Mouse (Mus musculus): ENCODE measurements around the gene Hes6.
A peak's percentile ranks its signal among the peaks of the same experiment; 100 is the strongest.

Hes6 gene

DNA sequence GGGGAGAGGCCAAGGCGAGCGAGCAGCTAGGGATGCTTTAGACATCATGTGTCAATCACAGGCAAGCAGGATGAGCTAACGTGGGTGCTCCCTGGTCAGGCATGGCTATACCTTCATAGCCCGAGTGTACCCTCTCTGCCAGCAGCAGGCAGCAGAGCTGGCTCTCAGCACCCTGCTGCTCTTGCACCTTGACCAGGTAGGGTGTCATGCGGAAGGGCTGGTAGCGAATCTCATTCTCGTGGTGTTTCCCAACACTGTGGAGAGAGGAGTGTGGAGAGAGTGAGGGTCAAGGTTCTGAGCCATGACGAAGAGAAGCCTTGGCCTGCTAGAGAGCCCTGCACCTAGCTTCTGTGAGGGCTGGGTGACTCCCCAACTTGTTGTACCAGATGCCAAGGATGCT lies 25.9 kb upstream of the Hes6 start:
- DNase-seq = no peak

DNA sequence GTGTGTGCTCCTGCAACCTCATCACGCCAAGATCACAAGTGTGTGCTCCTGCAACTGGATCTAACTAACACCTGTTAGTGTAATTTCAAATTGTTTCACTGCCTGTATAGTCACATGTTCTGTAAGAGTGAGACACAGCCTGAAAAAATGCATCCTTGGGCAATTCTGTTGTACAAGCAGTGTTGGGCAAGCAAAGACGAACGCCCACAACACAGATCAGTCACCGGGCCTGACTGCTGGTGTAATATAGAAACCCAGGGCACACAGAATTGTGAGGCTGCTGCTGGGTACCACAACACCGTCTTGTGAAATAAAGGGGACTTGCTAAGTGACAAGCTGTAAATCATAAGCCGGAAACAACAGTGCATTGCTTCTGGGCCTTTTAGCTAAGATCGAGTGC lies 23.7 kb upstream of the Hes6 start:
- no peak for DNase-seq

DNA sequence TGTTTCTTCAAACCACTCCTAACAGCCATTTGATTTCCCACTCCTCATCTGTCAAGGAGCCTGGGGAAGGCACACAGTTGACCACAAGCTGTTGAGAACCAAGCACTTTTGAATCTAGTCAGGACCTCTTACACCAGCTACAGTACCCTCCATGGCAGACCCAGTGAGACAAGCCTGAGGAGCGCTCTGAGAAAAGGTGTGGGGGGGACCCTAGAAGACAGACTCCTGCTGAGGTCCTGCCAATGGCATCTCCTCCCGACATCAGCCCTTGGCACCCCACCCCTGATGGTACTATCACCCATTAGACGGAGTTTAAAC lies 23.2 kb upstream of the Hes6 start:
- DNase-seq = no peak

DNA sequence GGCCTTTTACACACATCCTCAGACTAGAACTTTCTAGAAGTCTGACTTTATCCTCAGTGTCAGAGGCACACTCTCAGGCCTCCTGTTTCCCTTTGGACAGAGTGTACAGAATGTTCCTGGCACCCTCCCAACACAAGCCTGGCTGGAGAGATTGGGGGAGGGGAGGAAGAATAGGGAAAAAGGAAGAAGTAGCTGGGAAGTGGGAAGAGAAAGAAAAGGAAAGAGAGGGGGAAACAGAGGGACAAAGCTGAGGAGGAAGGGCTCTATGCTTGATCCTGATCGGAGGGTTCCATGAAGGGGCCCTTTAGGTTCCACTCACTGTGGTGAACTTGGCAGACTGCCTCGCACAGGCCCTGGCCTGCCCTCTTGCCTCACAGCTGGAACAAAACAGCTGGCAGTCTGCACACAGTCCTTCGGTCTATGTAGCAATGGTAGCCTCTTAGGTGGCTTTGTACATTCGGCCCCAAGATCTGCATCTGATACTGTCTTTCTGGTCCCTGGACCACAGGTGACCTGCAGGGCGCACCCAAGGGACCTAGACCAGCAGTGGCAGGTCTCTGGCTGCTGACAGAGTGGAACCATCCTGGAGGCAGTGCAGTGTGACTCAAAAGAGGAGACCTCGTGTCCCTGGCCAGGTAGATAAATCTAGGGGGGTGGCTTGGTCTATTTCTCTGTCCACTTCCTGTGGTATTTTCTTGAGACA lies 22.7 kb upstream of the Hes6 start:
- DNase-seq = no peak

DNA sequence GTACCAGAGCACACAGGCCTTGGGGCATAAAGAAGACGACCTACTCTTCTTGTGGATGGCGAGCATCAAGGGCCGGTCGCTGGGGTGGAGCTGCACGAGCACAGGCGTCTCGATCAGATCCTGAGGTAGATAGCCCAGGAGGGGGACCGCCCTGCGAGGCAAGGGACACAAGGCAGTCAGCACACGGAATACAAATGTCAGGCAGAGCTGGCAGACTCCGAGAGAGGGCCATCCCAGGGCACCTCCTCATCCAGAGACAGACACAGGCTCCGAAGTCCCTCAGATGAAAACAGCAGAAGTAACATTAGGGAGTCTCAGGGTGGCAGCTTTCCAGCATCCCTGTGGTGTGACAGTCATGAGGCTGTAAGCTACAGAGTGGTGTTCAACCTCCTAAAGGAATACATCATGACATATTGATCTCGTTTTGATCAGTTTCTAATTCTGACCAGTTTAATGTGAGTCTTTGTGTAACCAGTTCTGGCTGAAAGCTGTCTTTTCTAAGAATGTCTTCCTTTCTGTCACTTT lies 21.8 kb upstream of the Hes6 start:
- no peak for DNase-seq

DNA sequence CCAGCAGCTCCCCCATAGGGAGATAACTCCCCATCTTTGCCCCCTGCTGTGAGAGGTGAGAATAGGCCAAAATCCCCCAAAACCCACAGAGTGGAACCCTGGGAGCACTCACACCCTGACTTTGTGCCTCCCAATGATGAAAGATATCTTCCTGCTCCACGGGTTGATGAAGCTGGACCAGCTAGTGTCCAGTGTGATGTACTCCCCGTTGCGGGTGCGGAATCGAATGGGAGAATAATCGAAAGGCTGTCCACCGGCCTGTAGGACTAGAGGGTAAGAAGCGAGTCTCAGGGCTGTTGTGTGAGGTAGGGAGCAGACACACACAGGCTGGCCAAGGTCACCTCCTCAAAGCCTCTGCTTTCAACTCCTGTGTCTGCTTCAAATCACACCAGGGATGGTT lies 21.1 kb upstream of the Hes6 start:
- DNase-seq = no peak

DNA sequence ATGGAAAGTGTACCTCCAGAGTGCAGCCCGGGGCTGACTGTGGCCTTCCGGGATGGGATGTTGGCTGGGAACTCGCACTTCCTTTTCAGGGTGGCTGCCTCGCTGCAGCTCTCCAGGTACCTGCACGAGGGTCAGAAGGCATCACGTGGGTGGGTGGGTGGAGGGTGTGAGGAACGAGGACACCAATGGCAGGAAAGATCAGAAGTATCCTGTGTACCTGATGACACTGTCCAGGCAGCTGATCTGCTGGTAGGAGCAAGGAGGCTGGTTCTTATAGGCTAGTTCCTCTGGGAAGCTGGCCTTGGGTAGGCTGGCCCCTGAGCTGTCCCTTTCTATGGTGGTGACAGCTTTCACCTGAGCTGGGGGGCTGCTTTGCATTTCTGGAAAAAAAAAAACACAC lies 16.9 kb upstream of the Hes6 start:
- DNase-seq = no peak

DNA sequence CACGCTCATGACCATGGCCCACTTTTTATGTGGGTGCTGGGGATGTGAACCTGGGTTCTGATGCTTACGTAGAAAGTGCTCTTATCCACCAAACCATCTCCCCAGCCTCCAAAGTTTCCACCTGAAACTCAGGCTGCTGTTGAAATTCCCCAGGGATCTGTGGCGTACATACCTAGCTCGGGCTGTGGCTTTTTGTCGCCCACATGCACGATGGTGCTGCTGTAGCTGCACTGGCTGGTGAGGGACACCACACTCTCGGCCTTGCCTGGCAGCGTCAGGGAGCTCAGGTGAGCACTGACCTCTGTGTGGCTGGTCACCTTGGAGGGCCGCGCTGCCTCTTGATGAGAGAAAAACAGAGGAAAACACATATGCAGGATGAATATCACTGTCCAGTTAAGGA lies 15.4 kb upstream of the Hes6 start:
- no peak for DNase-seq

DNA sequence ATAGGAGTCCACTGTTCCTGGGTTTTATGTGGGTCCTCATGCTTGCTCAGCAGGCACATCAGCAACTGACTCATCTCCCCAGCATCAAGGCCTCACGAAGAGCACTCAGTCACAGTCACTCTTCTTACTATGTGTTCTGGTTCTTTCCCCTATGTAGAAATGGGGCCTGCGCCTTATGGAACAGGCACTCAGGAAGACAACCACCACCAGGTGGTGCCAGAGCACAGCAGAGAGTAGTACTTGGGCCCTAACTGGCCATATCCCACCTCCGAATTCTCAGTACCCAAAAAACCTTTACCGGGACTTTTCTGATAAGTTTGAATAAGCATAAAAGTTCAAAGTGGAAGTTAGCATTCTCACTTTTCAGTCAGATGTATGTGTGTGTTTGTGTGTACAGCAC lies 14.8 kb upstream of the Hes6 start:
- DNase-seq = peak; percentile 82 to 84

DNA sequence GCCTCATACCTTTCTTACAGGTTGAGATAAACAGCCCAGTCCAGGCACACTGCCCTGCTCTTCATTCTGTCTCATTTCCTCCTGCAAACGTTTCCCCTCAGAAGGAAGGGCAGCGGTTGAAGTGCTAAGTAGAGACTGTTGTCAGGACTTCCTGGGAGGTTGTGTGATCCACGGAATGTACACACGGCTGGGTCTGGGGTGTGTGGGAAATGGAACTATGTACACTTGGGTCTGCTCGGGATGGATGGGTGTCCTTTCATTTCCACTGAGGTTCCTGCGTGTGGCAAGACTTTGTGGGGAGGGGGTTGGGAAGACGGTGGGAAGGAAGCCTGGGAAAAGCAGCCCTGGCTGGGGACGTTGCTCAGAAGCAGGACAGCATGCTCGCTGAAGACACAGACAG lies 12.6 kb upstream of the Hes6 start:
- no peak for DNase-seq

DNA sequence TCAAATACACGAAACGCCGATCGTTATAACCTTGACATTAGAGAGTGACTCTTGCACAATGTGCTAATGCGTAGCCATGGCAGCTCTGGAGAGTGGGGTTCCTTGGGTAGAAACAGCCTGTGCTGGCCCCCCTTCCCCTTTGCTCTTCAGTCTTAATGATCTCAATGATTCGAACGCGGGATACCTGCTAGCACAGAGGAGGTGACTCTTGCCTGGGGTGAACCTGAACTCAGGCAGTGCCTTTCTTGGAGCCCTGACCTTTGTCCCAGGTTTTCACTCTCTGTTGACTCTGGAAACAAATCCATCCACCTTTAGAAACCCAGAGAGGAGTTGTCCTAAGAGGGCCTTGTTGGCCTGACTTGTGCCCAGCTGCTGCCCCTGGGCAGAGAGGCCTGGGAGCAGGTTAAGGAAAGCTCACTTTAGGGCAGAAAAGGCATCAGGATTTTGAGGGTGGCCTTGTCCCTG lies 6.8 kb upstream of the Hes6 start:
- DNase-seq = no peak

DNA sequence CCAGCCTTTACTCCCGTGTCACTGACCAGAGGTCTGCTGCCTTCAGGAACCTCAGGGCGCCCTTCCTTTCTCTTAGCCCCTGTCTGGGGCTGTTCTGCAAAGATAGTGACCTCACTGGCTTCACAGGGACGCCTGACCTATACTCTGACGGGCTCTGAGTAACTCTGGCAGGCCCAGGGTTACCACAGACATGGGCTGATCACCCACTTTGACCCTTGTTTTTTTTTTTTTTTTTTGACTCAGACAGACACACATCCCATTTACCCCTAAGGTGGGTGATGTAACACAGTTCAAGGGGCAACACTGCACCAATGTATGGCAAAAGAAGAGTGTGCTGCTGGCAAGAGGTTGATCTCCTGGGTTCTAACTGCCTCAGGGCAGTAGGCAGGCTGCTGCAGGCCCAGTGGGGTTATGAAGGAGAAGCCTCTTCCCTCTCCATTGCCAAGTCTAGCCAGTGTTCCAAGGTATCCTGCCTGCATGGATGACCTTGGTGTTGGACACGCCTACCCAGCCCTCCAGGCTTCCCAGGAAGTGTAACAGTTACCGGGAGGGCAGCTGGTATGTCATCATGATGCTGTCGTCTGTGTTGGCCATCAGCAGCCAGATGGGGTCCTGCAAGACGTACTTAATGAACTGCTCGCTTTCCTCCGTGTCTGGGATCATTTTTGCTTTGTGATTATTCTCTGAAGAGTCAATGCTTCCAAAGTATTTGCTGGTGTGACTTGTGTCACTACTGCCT lies 6.2 kb upstream of the Hes6 start:
- no peak for DNase-seq

DNA sequence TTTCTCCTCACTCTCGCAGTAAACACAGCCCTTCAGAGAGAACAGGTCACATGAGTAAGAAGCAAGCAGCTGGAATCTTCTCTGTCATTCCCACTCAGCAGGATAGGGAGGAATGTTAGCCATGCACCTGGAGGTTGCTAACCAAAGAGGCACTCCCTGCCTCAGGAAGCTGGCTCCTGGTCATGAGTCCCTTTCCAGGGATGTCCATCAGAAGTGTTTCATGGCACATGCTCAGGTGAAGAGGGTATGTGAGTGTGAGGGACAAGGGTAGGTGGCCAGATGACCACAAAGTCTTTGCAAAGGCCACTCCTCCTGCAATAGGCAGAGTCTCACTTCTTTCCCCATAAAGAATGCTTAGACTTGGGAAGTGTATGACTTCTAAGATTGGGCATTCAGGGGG lies 4.2 kb upstream of the Hes6 start:
- DNase-seq = no peak

DNA sequence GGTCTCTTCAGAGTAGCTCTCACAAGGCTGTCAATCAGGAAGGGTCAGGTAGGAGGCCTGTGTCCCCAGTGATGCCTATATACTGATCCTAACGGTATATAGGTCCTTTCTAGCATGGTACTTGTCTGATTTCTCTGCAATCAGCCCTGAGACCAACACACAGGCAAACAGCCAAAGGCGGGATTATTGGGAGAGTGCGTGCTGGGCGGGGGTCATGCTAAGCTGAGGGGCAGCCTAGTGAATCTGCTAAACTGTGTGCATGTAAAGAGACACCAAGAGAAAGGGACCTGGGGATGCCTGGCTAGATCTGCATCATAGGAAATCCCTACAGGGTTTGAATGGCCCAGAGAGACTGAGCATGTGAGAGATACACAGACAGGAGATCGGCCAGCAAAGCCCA lies 1.5 kb upstream of the Hes6 start:
- DNase-seq = no peak

DNA sequence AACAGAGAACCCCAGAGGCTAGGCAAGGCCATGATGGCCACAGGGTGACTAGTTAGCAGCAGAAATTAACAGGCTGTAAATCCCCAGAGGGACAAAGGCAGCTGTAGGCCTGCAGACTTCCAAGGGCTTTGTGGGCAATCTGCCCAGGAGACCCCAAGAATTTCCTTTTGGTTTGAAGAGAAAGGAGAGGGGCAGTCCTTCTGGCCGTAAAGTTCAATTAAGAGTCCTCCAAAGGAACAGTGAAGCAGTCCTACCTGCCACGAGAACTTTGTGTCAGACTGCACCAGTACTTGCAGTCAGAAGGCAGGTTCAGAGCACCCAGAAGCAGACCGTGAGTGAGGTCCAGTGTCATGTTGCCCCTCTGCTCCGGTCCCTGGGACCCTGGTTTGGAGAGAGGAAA lies 1.1 kb upstream of the Hes6 start:
- DNase-seq = no peak

DNA sequence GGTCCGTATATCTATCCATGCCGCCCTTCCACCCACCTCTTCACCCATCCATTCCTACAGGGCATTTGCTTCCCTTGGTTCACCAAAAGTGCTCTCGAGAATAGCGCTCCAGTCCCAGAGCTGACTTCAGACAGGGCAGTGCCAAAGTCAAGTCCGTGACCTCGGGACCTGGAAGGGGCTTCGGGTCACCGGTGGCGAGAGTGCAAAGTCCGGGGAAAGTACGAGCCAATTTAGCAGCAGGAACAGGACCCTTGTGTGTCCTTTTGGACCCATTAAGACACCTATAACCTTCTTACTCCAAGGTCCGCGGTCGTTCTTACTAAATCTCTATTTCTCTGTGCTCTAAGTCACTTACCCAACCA lies 321 bp downstream of the Hes6 start:
- no peak for DNase-seq

DNA sequence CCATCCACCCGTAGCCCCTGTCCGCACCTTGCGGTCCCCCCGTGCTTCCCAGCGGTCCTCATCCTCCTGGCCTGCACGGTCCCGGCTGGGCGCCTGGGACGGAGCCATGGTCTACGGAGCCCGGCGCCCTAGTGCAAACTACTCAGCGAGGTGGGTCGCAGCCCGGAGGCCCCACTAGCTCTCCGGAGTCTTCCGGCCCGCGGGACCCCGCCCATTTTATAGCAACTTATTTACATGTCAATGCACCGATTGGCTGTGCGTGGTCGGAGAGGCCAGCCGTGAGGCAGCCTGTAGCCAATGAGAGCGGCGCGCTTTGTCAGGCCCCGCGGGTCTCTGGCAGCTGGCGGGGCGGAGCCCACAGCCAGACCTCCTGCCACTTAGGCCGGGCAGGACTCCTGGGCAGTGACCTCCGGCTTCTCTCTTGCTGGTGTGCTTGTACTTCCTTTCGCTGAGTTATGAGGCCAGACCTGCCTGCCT lies 770 bp downstream of the Hes6 start:
- peak; percentile 91 to 92 for DNase-seq

DNA sequence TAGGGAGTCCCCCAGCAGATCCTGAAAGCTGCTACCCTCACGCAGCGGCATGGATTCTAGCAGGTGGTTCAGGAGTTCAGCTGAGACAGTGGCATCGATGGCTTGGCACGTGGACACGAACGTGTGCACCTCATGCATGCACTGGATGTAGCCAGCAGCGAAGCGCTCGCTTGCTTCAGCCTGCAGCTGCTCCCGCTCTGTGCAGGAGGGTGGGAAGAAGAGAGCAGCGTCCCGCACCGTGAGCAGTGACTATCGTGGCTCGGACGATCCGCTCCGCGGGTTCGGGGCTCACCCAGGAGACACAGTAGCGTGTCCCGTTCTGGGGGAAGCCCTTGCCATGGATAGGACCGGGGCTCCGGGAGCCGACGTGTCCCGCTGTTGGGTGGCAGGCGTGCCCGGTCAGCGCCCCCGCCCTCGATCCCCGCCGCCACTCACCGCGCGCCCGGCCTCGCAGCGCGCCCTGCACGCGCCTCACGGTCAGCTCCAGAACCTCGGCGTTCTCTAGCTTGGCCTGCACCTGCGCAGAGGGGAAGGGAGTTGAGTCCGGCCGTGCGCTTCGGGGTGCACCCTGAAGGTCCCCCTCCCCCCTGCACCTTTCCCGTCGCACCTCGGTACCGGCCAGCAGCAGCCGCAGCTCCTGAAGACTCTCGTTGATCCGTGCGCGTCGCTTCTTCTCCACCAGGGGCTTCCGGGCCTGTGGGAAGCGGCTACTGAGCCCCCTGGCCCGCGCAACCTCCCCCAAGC lies 1.4 kb downstream of the Hes6 start:
- peak in 1 of 2 experiments; percentile 19 for DNase-seq

DNA sequence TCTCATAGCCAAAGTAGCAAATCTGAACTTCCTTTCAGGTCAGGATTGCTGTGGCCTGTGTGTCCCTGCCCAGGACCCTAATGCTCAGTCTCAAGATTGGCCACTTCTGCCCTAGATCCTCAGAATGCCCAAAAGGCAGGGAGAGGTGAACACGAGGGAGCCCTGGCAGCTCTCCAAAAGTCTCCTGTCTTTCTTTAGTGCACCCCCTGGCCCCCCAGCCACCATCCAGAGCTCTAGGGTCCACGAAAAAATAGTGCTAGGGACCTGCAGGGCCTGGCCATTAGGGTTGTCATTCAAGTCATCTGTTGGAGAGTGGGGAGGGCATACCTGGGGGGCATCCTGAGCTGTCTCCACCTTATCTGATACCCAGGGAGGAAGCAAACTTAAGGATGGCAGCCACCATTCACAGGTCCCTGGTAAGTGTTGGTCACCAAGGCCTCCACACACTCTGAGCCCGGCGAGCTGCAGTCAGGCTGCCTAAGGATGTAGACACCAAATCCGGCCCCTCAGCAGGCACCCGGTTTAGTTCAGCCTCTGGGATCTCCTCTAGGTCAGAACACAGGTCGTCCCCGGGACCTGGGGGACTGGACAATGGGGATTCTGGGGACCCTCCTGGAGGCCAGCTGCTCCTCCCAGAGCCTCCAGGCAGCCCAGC lies 2.1 kb downstream of the Hes6 start:
- DNase-seq = no peak

DNA sequence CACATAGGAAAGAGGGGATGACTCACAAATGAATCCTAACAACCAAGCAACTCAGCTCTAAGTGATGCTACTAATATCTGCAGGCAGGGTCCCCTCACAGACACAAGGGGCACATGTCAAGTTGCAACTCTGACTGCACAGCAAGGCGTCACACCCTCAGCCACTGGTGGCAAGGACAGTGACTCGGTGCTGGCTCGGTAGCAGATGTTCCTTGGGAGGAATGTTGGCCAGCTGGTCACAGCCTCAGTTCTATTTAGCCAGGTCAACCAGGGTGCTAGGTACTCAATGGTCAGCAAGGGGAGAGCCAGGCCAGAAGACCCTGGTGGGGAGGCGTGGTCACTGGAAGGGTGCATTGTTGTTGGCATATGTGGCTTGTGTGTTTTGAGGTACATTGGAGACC lies 6.0 kb downstream of the Hes6 start:
- no peak for DNase-seq

DNA sequence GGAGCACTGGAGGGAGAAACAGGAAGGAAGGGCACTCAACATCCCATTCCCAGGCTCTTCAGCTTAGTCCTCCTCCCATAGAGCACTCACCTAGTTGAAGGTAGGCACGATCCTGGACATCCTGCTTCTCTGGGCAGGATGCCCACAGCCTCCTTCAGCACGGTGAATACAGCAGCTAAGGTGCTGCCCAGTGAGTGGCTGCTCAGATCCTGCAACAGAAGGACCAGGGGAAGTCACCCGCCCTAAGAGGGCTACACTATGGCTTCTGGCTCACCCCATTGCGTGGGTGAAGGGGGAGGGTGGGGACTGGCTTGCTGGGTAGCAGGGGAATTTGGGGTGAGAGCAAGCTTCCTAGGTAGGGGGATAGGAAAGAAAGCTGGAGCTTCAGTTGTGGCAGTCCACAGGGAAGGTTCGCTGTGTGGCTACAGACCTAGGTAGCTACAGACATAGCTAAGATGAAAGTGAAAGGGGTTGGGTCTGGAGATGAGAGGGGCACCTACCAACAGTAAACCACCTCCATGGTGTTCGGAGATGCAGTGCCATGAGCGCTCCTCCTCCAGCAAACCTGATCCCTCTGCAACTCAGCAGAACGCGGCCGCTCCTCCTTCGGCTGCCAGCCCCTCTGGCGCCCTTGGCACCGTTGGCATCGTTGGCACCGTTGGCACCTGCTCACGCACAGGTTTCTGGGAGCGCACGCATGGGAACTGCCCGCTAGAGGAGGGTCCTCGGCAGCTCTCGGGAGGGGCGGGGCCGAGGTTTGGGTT lies 8.2 kb downstream of the Hes6 start:
- peak; percentile 16 to 40 for DNase-seq

DNA sequence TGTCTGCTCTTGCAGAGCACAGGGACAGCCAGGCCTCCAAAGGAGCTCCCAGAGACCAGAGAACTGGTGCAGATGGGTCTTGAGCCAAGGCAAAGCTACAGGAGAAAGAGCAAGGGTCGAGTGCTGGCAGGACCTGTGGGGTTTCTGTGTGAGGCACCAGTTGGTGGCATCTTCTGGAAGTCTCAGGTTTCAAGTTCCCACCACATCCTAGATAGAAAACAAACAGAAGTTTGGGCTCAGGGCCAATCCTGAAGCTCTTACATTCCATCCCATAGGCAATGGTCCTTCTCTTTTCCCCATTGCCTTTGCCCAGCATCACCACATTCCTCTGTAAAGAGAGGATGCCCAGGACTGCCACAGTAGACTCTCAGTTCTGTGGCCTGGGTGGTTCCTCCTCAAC lies 8.9 kb downstream of the Hes6 start:
- no peak for DNase-seq

Data from B cell, adult 2 months (primary cell).